Mouse (Mus musculus): Measurements from ENCODE around the gene Mettl24.

The Mettl24 gene

GRCm38 (mm10) chr10:40684326-40684725 lies 1.2 kb downstream of the Mettl24 start:
- peak; percentile 54 to 72 for DNase-seq (ENCODE audit: low spot score in 2 of 2)

GRCm38 (mm10) chr10:40685641-40686040 lies 2.6 kb downstream of the Mettl24 start:
- no peak for DNase-seq (ENCODE audit: low spot score in 2 of 2)

- DNase-seq (ENCODE audit: low spot score in 2 of 2) = no peak
Measured at GRCm38 (mm10) chr10:40686976-40687375, 3.9 kb downstream of the Mettl24 start.

- no peak for DNase-seq (ENCODE audit: low spot score in 2 of 2)
Measured at GRCm38 (mm10) chr10:40687407-40687806, 4.3 kb downstream of the Mettl24 start.

GRCm38 (mm10) chr10:40688266-40688665 lies 5.2 kb downstream of the Mettl24 start:
- DNase-seq (ENCODE audit: low spot score in 2 of 2) = peak; percentile 82 to 93

- DNase-seq (ENCODE audit: low spot score in 2 of 2) = no peak
Measured at GRCm38 (mm10) chr10:40688873-40689272, 5.8 kb downstream of the Mettl24 start.

GRCm38 (mm10) chr10:40698652-40699051 lies 15.6 kb downstream of the Mettl24 start:
- DNase-seq (ENCODE audit: low spot score in 2 of 2) = no peak

GRCm38 (mm10) chr10:40711127-40711526 lies 28.0 kb downstream of the Mettl24 start:
- DNase-seq (ENCODE audit: low spot score in 2 of 2) = no peak

GRCm38 (mm10) chr10:40713018-40713608 lies 30.0 kb downstream of the Mettl24 start:
- DNase-seq (ENCODE audit: low spot score in 2 of 2) = no peak

GRCm38 (mm10) chr10:40713829-40714228 lies 30.7 kb downstream of the Mettl24 start:
- no peak for DNase-seq (ENCODE audit: low spot score in 2 of 2)

- DNase-seq (ENCODE audit: low spot score in 2 of 2) = no peak
Measured at GRCm38 (mm10) chr10:40715151-40715550, 32.1 kb downstream of the Mettl24 start.

GRCm38 (mm10) chr10:40716296-40716695 lies 33.2 kb downstream of the Mettl24 start:
- DNase-seq (ENCODE audit: low spot score in 2 of 2) = no peak

GRCm38 (mm10) chr10:40716713-40717112 lies 33.6 kb downstream of the Mettl24 start:
- DNase-seq (ENCODE audit: low spot score in 2 of 2) = peak in 1 of 2 experiments; percentile 47

- no peak for DNase-seq (ENCODE audit: low spot score in 2 of 2)
Measured at GRCm38 (mm10) chr10:40718362-40718761, 35.3 kb downstream of the Mettl24 start.

- DNase-seq (ENCODE audit: low spot score in 2 of 2) = no peak
Measured at GRCm38 (mm10) chr10:40719062-40719461, 36.0 kb downstream of the Mettl24 start.

GRCm38 (mm10) chr10:40720883-40721282 lies 37.8 kb downstream of the Mettl24 start:
- no peak for DNase-seq (ENCODE audit: low spot score in 2 of 2)

GRCm38 (mm10) chr10:40724342-40724741 lies 41.3 kb downstream of the Mettl24 start:
- DNase-seq (ENCODE audit: low spot score in 2 of 2) = no peak

- DNase-seq (ENCODE audit: low spot score in 2 of 2) = no peak
Measured at GRCm38 (mm10) chr10:40725066-40725465, 42.0 kb downstream of the Mettl24 start.

GRCm38 (mm10) chr10:40725471-40725870 lies 42.4 kb downstream of the Mettl24 start:
- no peak for DNase-seq (ENCODE audit: low spot score in 2 of 2)

GRCm38 (mm10) chr10:40726288-40726902 lies 43.3 kb downstream of the Mettl24 start:
- no peak for DNase-seq (ENCODE audit: low spot score in 2 of 2)

- no peak for DNase-seq (ENCODE audit: low spot score in 2 of 2)
Measured at GRCm38 (mm10) chr10:40726989-40727388, 43.9 kb downstream of the Mettl24 start.

GRCm38 (mm10) chr10:40730200-40730599 lies 47.1 kb downstream of the Mettl24 start:
- no peak for DNase-seq (ENCODE audit: low spot score in 2 of 2)

GRCm38 (mm10) chr10:40733291-40733690 lies 50.2 kb downstream of the Mettl24 start:
- peak in 1 of 2 experiments; percentile 63 for DNase-seq (ENCODE audit: low spot score in 2 of 2)

- DNase-seq (ENCODE audit: low spot score in 2 of 2) = no peak
Measured at GRCm38 (mm10) chr10:40736172-40736571, 53.1 kb downstream of the Mettl24 start.

Measured in right cerebral cortex, postnatal 36 days (tissue).